Mouse (Mus musculus) lung, adult 2 months (tissue): Measurements from ENCODE around the gene Ccdc182.

Experiments used
- CTCF ChIP-seq: fragments of 200-500 bp; IDR thresholded peaks from 2 replicates; pipeline ENCODE4 v1.5.1; 2011; ENCODE audit warnings: mild to moderate bottlenecking, low read length, control low read depth; ENCODE audit not compliant: insufficient read depth
- POLR2A ChIP-seq: fragments of 200-500 bp; IDR thresholded peaks from 2 replicates; pipeline ENCODE4 v1.6.1; 2011; ENCODE audit warnings: low read depth, mild to moderate bottlenecking, control low read depth, low read length, borderline replicate concordance; ENCODE audit errors: extremely low read depth

- no peak for TF ChIP-seq CTCF
- TF ChIP-seq POLR2A: no peak
Observed at GRCm38 (mm10) chr11:88266311-88266710, 27.5 kb upstream of the Ccdc182 start.
